Mouse (Mus musculus) hindbrain, postnatal 0 days (tissue): ENCODE data around the gene Wwp2. TPM values are rescaled to one million over a fixed set of nuclear protein-coding genes. Genes with fewer than 3 reads are reported as not detected.
"Not testable (repeated sequence)": the region's sequence is repeated elsewhere in the genome, so short reads cannot be mapped to it uniquely, and the experiment has no call there.

Experiments
- ATAC-seq: fragments of 200-750 bp; cut with Nextera tagmentation; 2 replicates; pipeline ENCODE4 v1.8.0; 2017; ENCODE audit warnings: mild to moderate bottlenecking, moderate TSS enrichment, moderate library complexity
- DNase-seq: peaks from one replicate; pipeline ENCODE4 v3.0.0-alpha.2; 2015; ENCODE audit warnings: low spot score
- H3K27ac ChIP-seq: fragments of 300-500 bp; sonication (generic); 2 replicates; pipeline ENCODE4 v1.5.1; 2014; ENCODE audit warnings: mild to moderate bottlenecking
- H3K27me3 ChIP-seq: fragments of 300-500 bp; sonication (generic); 2 replicates; pipeline ENCODE4 v1.6.1; 2014; ENCODE audit warnings: low read length, mixed read lengths; ENCODE audit not compliant: insufficient read depth
- H3K36me3 ChIP-seq: fragments of 300-500 bp; sonication (generic); 2 replicates; pipeline ENCODE4 v1.6.1; 2014; ENCODE audit warnings: low read length, mixed read lengths; ENCODE audit not compliant: insufficient read depth
- H3K4me1 ChIP-seq: fragments of 300-500 bp; sonication (generic); 2 replicates; pipeline ENCODE4 v1.6.1; 2014; ENCODE audit warnings: antibody characterized with exemption, low read length, mixed read lengths; ENCODE audit not compliant: insufficient read depth
- H3K4me2 ChIP-seq: fragments of 300-500 bp; sonication (generic); 2 replicates; pipeline ENCODE4 v1.6.1; 2014; ENCODE audit warnings: low read depth, mild to moderate bottlenecking, low read length, moderate library complexity, mixed read lengths
- H3K4me3 ChIP-seq: fragments of 300-500 bp; sonication (generic); 2 replicates; pipeline ENCODE4 v1.5.1; 2014; ENCODE audit warnings: low read length
- H3K9ac ChIP-seq: fragments of 300-500 bp; sonication (generic); replicated peaks from 2 replicates; pipeline ENCODE4 v1.6.1; 2014; ENCODE audit warnings: mild to moderate bottlenecking, low read length, moderate library complexity, mixed read lengths
- H3K9me3 ChIP-seq: fragments of 300-500 bp; sonication (generic); 2 replicates; pipeline ENCODE4 v1.6.1; 2016; ENCODE audit warnings: low read length, mixed read lengths
- CTCF ChIP-seq: IDR thresholded peaks from 2 replicates; pipeline ENCODE4 v1.5.1; 2016; ENCODE audit warnings: antibody characterized with exemption, control low read depth, low read depth
- WGBS: fragments of 180-500 bp; shearing (Covaris S2); extraction: QIAGEN DNeasy Blood & Tissue Kit; methylation state at CpG from one replicate; pipeline ENCODE4 v1.1.7; 2014; 5-methylcytosine and 5-hydroxymethylcytosine counted together
- polyA plus RNA-seq: library from polyadenylated mRNA; unstranded; fragments of >200 nt; fragmentation: Nextera tagmentation; extraction: Ambion mirVana; gene quantifications from 2 replicates; pipeline ENCODE4 v1.2.1, GENCODE M21; 2015
- total RNA-seq: library from RNA; depleted of rRNA; stranded (reverse); fragments of >200 nt; gene quantifications from 2 replicates; pipeline ENCODE4 v1.2.3, GENCODE M21; 2014

The Wwp2 gene
- total and polyA plus RNA-seq, 2 experiments from 2014 or later, result 33.0 to 41.9 TPM

DNA sequence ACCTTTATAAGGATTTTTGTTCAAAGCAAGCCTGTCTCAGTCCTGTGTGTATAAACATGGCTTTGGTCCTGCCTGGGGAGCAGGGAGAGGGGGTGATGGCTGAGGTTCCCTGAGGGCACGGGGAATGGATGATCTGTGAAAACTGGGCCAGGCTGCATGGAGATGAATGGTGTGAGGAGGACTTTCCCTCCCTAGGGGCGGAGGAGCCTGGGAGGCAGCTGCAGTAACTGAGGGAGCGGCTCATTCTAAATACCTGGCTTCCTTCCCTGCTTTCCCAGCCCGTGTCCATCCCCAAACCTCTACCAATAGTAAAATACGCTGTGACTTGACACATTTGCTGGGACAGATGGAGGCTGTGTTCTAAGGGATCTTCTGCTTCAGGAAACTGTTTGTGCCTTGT lies 34.1 kb downstream of the Wwp2 start:
- H3K4me2 ChIP-seq, result no peak overlapping the region
- H3K4me1 ChIP-seq, result no peaks in the 10 kb centered on the region
- H3K27me3 ChIP-seq, result no peaks in the 10 kb centered on the region
- no peaks in the 10 kb centered on the region for H3K36me3 ChIP-seq
- no peak for DNase-seq
- H3K9me3 ChIP-seq, result no peaks in the 10 kb centered on the region
- TF ChIP-seq CTCF, result no peak
- no peak for ATAC-seq
- no peak overlapping the region for H3K9ac ChIP-seq
- no peak overlapping the region for H3K27ac ChIP-seq
- 60% methylated on average over 5 of the region's 5 CpGs for WGBS
- no peak overlapping the region for H3K4me3 ChIP-seq

DNA sequence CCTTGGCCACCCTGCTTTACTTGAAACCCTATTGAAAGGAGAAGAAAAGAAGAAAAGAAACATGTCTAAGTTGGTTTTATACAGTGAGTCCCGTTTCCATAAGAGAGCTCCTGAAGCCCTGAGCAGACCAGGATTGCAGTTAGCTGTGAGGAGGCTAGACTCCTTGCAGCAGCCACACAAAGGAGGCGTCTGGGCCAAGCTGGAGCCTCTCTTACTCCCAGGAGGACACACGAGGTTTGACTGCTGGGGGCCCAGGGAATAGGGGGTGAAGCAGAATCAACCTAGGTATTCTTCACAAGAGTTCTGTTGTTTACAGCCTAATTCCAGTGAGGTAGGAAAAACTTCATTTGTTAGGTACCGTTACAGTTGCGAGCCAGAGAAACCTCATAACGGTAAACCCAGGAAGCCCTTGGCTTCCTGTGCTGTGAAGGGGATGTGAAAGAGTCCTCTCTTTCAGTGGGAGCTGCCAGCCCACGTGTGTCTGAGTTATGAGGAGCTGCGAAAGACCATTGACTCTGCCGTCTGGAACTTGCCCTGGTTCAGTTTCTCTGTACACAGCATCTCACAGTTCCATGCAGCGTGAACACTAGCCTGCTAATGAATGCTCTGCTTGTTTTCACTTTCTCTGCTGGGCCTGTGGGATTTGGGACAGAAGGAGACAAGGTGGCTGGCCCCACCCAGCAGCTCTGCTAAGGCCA lies 36.4 kb downstream of the Wwp2 start:
- peak; percentile 68; the same call in 1 of the 2 replicates for ATAC-seq
- no peaks in the 10 kb centered on the region for H3K36me3 ChIP-seq
- no peak overlapping the region for H3K4me2 ChIP-seq
- no peaks in the 10 kb centered on the region for H3K27me3 ChIP-seq
- no peak overlapping the region for H3K4me3 ChIP-seq
- H3K4me1 ChIP-seq, result no peaks in the 10 kb centered on the region
- peak; percentile 40 for DNase-seq
- no peaks in the 10 kb centered on the region for H3K9me3 ChIP-seq
- 63% methylated on average over 10 of the region's 10 CpGs for WGBS
- H3K9ac ChIP-seq, result no peak overlapping the region
- H3K27ac ChIP-seq, result no peak overlapping the region
- no peak for TF ChIP-seq CTCF

DNA sequence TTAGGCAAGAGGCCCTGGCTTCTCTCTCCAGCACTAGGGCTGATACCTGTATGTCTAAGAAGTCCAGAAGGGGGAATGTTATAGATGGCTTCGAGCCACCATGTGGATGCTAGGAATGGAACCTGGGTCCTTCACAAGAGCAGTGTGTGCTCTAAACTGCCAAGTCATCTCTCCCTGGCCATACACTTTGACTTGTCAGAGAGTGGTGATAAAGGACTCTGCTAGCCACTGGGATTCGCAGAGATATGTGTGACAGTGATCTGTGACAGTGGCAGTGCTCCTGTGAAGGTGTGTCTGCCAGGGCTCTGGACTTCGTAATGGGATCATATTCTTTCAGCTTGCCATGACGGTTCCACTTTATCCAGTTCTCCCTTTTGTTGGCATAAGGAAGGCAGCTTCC lies 37.2 kb downstream of the Wwp2 start:
- H3K9me3 ChIP-seq, result no peaks in the 10 kb centered on the region
- H3K4me1 ChIP-seq, result no peaks in the 10 kb centered on the region
- H3K4me3 ChIP-seq, result no peak overlapping the region
- H3K9ac ChIP-seq, result no peak overlapping the region
- no peak for ATAC-seq
- H3K36me3 ChIP-seq, result no peaks in the 10 kb centered on the region
- WGBS, result 90% methylated on average over 4 of the region's 4 CpGs
- DNase-seq, result no peak
- no peak overlapping the region for H3K27ac ChIP-seq
- H3K27me3 ChIP-seq, result no peaks in the 10 kb centered on the region
- TF ChIP-seq CTCF, result no peak
- H3K4me2 ChIP-seq, result no peak overlapping the region

DNA sequence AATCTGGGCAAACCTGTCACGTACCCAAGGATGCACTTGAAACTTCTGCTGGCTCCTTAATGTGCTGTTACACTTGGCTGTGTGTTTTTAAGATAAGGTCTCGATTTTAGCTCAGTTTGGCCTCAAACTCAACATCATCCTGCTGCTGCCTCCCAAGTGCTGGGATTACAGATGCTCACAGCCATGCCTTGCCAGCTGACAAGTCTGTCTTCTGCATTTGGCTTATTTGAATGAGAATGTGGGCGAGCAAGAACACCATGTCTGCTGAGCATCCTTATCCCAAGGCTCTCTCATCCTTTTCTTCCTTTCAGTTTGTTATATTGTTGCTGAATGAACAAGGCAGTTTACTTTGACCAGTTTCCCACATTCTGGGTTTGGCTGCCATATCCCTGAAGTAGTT lies 39.4 kb downstream of the Wwp2 start:
- WGBS, result 83% methylated on average over 3 of the region's 3 CpGs
- DNase-seq (no peak), ATAC-seq (no peak)
- H3K9me3 ChIP-seq, result no peaks in the 10 kb centered on the region
- H3K27me3 ChIP-seq, result no peaks in the 10 kb centered on the region
- no peak overlapping the region for H3K4me3 ChIP-seq
- no peak overlapping the region for H3K9ac ChIP-seq
- TF ChIP-seq CTCF, result no peak
- no peaks in the 10 kb centered on the region for H3K36me3 ChIP-seq
- no peak overlapping the region for H3K4me2 ChIP-seq
- no peaks in the 10 kb centered on the region for H3K4me1 ChIP-seq
- H3K27ac ChIP-seq, result no peak overlapping the region

DNA sequence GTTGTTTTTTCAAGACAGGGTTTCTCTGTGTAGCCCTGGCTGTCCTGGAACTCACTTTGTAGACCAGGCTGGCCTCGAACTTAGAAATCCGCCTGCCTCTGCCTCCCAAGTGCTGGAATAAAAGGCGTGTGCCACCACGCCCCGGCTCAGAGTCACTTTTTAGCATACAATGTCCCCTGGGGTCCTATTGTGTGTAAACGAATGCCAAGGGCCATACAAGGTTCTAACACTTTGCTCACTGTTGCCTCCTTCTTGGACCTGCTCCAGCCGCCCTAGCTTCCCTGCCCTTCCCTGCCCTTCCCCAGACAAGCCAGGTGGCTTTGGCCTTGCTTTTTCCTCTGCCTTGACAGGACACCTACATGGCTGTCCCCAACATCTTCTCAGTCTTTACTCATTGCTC lies 40.6 kb downstream of the Wwp2 start:
- not testable (repeated sequence) for H3K4me3 ChIP-seq, H3K4me2 ChIP-seq, H3K4me1 ChIP-seq, H3K9me3 ChIP-seq, H3K27ac ChIP-seq, H3K27me3 ChIP-seq, H3K9ac ChIP-seq, H3K36me3 ChIP-seq, DNase-seq, ATAC-seq
- 92% methylated on average over 7 of the region's 7 CpGs for WGBS

DNA sequence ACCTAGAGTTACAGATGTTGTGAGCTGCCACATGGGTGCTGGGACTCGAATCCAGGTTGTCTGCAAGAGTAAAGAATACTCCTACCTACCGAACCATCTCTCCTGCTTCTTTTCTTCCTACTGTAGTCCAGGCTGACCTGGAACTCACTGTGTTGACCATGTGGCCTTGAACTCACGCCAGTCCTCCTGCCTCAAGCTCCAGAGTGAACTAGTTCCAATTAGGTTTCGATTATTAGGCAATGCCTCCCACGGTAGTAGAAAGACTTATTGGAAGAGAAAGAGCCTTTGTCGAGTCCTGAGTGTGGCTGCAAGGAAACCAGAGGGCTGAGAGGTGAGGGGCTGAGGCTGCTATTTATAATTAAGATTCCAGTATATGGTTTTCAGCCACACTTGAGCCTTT lies 42.6 kb downstream of the Wwp2 start:
- DNase-seq (no peak), ATAC-seq (no peak)
- H3K4me1 ChIP-seq, result no peaks in the 10 kb centered on the region
- H3K9ac ChIP-seq, result no peak overlapping the region
- no peak for TF ChIP-seq CTCF
- 81% methylated on average over 6 of the region's 6 CpGs for WGBS
- no peaks in the 10 kb centered on the region for H3K27me3 ChIP-seq
- H3K4me3 ChIP-seq, result no peak overlapping the region
- no peak overlapping the region for H3K27ac ChIP-seq
- H3K4me2 ChIP-seq, result no peak overlapping the region
- H3K9me3 ChIP-seq, result no peaks in the 10 kb centered on the region
- H3K36me3 ChIP-seq, result no peaks in the 10 kb centered on the region

DNA sequence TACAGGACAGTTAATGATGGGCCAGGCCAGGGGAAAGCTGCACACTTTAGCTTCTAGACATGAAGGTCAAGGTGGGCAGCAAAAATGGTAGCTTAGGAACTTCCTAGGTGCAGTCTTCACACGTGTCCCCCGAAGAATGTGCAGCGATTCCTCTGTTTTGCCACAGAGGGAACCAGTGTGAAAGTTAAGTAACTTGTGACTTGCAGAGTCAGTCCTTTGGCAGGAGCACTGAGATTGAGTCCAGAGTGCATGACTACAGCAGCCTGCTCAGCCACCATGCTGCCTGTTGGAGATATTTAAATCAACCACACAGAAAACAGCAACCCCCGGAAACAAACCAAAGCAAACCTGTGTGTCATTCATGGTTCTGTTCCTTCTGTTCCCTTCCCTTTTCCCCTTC lies 44.3 kb downstream of the Wwp2 start:
- no peak for DNase-seq
- Histone ChIP-seq H3K4me1 (no peaks in the 10 kb centered on the region), H3K4me3 (no peak overlapping the region), H3K9ac (no peak overlapping the region), H3K36me3 (no peaks in the 10 kb centered on the region), H3K4me2 (no peak overlapping the region), H3K27me3 (no peaks in the 10 kb centered on the region), H3K9me3 (no peaks in the 10 kb centered on the region), H3K27ac (no peak overlapping the region)
- ATAC-seq, result no peak
- TF ChIP-seq CTCF, result no peak
- 95% methylated on average over 4 of the region's 4 CpGs for WGBS
